Mouse (Mus musculus) kidney, postnatal 10 days (tissue): ENCODE results near the gene Ppara.

Experiments
- DNase-seq: peaks from one replicate; pipeline ENCODE4 v3.0.0; 2021; ENCODE audit warnings: mixed read lengths

Gene Ppara

DNA sequence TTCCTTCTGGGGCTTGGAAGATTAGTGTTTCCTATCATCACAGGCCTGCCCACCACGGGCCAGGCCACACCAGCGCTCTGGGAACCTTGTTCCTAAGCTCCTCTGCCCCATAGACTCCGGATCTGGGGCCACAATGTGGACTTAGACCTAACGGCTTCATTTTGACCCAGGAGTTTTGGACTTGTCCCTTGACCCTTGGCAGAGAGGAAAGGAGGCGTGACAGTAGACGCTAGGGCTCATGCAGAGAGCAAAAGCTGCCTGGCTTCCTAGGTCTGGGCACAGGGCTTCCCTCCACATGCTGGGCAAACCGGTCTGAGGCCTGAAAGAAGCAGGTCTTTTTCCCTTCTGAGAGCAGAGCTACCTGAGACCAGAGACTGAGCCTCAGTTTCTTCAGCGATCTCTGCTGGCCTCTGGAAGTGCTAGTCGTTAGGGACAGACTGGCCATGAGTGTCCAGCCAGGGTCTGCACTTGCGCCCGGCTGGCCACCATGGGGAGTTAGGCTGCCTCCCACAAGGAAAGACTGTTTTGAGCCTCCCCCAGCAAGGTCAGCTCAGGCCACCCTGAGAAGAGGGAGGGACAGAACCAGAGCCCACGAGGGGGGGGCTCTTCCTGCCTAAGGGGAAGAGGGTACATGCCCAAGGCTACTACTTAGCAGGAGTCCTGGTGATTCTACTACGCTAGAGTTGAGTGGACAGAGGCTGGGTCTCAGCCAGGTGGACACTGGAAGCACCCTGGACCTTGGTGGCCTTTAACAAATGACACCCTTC lies 29.0 kb upstream of the Ppara start:
- peak; percentile 84 for DNase-seq

DNA sequence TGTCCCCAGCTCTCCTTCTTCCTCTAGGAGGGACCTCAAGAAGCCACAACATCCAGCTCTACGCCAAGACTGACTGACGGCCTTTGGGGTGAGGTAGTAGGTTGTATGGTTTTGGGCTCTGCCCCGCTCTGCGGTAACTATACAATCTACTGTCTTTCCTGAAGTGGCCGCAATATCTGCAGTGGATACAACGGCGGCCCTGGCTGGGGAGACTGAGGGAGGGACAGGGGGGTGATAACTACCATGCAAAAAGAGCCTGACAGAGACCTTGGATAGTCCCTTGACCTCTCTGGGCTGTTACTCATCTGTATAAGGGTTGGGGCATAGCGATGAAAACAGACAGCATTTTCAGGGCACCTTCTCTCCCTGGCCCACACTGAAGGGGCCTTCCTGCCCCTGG lies 28.3 kb upstream of the Ppara start:
- no peak for DNase-seq

DNA sequence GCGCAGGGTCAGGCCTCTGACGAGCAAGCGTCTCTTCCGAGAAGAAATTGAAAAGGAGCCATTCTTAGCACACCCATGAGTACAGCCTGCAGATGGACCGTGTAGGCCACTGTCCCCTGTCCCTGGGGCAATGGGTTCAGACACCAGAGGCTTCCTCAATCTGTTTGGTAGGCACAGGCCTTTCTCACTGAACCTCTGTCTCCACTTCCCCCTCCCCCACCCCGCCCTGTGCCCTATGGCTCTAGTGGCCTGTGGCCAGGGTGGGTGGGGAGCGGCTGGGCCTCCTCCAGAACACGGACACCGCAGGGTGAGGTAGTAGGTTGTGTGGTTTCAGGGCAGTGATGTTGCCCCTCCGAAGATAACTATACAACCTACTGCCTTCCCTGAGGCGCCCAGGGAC lies 27.8 kb upstream of the Ppara start:
- DNase-seq = peak; percentile 67

DNA sequence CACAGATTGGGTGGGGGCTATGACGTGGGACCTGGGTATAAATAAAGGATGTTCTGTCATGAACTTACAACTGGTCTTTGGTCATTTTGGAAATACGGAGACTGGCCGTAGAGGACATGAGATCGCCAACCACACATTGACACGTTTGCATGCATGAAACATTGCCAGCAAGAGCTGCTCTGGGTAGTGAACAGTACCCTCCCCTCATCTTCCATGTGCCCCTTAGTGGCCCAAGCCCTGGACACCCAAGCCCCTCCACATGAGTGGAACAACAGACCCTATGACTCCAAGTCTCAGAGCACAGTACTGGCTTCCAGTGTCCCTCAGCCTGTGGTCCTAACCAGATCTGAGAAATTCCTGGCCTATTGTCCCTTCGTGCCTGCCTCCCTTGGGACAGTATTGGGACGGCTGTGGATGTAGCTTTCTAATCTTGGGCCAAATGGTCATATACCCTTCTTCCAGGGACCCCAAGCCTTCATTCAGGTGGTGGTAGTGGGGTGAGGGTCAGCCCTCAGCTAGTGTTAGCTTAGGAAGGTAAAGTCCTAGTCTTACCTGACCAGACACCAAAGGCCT lies 27.2 kb upstream of the Ppara start:
- no peak for DNase-seq

DNA sequence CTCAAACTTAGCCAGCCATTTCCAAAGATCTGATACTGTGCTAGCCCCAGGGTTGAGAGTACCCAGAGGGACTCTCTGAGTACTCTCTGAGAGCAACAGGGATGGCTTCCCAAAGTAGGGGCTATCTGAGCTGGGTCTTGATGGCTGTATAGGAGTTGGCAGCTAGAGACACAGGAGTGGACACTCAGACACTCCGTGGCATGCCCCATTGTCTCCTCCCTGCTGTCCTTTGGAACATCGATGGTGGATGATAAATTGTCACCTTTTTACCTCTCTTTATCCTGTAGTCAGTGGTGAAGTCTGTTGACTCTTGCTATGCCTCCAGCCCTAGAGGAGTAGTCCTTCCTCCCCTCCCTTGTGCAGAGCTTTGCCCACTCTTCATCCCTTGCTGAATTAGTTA lies 26.6 kb upstream of the Ppara start:
- DNase-seq = peak; percentile 19

DNA sequence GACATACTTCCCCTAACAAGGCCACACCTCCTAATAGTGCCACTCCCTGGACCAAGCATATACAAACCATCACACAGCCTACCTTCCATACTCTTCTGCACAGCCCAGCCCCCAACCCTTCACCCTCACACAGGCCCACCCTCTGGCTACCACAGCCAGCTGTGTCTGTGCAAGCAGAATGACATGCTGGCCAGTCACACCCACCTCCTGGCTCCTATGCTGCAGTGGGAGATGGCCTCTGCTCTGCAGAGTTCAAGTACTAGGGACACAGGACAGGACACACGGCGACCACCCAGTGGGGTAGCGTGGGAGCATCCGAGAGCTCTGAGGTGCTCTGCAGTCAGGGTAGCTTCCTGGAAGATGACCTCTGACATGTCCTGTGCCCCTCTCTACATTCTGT lies 25.9 kb upstream of the Ppara start:
- peak; percentile 64 for DNase-seq

DNA sequence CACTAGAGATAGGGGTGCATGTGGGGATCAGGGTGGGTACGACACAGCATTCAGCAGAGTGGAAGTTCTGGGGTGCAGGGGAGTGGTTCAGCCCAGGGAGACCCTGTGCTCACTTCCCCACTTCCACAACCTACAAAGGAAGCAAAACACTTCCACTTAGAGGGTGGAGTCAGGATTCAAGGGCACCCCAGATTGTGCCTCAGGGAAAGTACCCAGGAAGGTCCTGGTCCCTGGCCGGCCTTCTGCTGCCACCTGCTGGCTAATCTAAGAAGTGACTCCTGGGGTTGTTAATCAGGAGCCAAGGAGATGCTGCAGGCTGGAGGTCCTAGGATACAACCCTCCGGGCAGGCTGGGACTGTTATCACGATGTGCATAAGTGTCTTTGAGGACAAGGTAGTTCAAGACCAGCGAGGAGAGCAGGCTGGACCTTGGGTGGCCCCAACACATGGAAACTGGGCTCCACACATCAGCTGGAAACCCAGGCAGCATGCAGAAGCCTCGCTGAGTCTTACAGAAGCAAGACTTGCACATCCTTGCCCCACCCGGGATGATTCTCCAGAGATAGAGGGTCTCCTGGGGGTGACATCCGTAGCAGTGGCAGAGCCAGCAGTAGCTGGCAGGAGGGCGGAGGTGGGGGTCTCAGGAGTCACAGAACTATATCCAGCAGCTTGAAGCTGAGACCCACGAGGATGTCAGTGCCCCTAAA lies 25.4 kb upstream of the Ppara start:
- DNase-seq = peak; percentile 94

DNA sequence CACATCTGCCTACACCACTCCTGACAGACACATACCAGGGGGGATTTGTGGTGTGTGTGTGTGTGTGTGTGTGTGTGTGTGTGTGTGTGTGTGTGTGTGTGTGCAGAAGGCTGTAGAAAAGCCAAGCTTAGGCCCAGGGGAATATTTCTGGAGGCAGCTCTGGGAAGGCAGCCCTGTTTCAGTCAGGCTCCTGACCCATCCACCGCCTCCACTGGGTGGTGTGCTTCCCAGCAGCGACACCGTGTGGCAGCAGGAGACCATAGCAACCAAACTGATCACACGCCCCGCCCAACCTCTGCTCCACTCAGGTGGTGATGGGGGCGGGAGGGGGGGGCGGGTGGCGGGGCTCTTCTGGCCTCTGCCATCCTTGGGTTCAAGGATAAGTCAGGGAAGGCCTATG lies 24.6 kb upstream of the Ppara start:
- DNase-seq = peak; percentile 91

DNA sequence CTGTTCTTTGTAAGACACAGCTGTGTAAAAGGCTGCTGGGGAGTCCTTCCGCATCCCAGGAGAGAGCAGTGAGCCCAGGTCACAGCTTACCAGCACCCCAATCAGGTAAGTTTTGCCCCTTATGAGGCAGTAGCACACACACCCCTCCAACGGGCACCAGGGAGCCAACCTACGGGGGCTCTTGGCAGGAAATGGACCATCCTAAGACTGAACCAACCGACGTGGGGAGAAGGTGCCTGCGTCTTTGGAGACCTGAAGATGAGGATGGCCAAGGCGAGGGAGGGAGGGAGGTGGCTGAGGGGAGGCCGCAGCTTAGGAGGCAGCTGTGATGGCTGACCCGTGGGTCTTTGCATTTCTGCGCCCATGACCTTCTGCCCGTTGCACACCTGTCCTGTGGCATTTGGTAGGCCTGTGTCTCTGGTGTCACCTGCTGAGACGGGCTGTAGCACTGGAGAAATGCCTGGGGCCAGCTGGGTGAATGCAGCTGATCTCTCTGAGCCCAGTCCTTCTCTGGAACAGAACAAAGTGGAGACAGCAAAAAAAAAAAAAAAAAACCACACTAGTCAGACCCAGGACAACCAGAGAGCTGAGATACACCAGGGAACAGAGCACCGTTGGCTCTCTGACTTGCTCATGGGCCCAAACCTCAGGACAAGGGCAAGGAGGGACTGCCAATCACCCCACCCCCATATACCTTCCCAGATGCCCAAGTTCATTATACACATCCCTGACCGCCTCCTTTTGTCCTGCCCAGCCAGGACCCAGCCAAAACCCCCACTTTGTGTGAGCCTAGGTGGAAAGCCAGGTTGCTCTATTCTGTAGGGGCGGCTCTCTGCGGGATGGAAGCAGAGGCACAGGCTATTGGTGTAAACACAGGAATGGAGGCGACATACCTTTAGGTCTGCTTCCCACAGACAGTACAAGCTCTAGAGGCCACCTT lies 23.9 kb upstream of the Ppara start:
- DNase-seq = peak; percentile 27

DNA sequence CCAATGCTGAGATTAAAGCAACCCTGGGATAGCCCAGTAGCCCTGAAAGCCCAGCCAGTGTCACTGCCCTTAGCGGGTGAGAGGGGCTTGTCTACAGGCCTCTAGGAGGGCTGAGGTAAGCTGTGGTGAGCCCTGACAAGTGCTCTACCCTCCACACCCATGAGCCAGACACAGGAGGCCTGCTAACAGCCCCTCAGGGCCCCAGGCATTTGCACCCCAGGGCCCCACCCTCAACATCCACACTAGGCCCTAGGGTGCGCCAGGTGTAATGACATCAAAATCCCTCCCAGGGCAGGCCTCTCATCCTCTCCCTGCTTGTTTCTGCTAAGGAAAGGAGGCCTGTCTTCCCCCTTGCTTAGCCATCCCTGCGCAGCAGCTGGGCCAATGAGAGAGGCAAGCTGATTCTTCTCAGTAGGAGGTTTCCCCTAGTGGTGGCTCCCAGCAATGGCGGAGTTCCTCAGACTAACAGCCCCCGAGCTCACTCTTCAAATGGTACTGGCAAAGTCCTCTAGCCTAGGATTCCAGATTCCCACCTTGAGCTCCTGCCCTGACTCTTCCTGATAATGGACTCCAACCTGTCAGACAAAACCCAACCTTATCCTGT lies 22.1 kb upstream of the Ppara start:
- peak; percentile 75 for DNase-seq

DNA sequence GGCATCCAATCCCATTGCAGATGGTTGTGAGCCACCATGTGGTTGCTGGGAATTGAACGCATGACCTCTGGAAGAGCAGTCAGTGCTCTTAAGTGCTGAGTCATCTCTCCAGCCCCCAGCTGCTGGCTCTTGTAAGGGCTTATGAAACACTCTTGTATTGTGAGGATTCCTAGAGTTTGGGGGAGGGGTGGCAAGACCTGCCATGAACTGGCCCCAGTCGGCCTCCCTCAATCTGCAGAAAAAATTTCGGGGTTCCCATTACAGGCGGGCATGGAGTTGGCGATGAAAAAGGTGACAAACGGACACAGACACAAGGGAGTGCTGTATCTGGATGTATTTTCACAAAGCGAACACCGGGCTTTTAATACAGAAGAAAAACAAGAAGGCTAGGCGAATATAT lies 21.4 kb upstream of the Ppara start:
- no peak for DNase-seq

DNA sequence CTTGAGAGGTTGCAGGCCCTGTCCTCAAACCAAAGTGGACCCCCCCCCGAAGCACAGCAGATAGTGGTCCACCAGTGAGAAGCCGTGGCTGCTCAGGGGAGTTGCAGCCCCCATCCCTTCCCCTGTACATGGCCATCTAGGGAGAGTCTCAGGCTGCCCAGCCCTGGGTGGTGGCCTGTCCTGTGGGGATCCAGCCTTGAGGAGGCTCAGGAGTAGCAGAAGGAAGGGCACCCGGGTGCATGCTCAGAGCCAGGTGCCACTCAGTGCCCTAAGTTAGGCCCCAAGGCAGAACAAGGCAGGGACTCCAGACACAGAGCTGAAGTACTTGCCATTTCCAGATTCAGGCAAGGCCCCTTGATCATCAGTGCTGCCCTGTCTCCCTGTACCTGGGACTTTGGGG lies 19.7 kb upstream of the Ppara start:
- no peak for DNase-seq

DNA sequence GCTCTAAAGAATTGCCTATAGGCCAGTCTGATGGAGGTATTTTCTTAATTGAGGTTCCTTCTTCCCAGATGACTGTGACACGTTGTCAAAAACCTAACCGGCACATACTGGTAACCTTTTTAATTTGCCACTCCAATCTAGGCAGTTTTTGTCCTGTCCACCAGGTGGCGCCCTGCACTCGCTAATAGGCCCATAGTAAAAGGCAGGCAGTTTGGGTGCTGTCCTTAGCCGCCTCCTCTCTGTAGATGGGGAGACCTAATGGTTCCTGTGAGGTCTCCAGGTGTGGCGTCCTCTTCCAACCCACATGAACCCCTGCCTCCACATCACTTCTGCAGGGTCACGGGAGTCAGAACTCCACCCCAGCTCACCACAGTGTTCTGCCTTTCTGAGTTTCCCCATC lies 18.7 kb upstream of the Ppara start:
- peak; percentile 91 for DNase-seq

DNA sequence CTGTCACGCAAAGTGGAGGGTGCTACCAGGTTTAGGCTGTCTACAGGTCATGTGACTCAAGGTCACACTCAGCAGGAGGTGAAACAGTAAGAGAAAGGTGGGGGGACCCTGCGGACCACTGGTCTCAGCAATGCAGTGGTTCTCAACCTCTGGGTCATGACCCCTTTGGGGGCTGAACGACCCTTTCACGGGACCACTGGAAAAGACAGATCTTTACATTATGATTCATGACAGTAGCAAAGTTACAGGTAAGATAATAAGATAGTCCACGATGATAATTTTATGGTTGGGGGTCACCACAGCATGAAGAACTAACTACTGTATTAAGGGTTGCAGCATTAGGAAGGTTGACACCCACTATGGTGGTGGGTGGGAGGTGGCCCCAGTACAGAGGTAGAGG lies 18.2 kb upstream of the Ppara start:
- no peak for DNase-seq

DNA sequence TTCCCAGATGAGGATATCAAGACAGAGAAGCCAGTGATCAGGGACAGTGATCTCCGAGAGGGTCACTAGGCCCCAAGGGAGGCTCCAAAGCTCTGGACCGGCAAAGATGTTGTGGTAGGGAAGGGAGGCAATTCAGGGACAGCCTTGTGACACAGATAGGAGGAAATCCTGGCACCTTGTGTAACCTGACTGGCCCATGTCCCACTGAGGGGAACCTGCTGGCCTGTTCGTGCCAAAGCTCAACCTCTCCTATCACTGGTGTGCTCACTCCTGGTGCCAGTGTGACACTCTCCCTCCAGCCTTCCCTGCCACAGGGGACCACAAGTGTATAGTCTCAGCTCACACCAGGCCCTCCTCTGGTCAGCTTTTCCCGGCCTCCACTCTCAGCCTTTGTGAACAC lies 17.8 kb upstream of the Ppara start:
- no peak for DNase-seq

DNA sequence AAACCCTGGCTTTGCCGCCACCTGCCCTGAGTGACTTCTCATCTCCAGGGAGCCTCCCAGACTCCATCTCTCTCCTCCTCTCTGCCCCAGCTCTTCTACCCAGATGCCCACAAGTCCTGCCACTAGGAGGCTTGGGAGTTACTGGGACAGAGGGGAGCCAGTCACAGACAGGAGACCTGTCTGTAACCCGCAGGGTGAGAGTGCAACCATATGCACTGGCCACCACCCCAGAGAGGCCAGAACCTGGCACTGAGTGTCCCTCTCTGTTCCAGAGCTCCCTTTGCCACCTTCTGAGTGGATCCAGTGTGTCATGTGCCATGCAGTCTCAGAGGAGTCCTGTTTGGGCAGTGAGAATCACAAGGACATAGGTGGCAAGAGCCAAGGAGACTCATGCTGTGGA lies 17.0 kb upstream of the Ppara start:
- peak; percentile 46 for DNase-seq

DNA sequence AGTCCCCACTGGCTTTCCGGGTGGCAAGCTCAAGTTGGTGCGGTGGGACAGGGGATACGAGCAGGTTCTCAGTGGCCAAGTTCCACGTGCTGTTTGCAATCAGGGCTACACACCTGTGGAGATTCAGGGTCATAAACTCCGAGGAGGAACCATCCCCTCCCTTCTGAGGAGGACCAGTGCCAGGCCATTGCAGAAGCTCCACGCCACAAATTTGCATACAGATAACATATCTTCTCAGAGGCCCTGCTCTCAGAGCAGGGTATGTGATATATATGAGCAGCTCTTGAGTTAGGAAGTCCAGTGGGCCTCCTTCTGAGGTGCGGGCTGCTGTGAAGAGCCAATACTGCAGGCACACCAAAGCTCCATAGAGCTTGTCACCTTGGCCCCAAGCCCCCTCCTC lies 15.8 kb upstream of the Ppara start:
- no peak for DNase-seq

DNA sequence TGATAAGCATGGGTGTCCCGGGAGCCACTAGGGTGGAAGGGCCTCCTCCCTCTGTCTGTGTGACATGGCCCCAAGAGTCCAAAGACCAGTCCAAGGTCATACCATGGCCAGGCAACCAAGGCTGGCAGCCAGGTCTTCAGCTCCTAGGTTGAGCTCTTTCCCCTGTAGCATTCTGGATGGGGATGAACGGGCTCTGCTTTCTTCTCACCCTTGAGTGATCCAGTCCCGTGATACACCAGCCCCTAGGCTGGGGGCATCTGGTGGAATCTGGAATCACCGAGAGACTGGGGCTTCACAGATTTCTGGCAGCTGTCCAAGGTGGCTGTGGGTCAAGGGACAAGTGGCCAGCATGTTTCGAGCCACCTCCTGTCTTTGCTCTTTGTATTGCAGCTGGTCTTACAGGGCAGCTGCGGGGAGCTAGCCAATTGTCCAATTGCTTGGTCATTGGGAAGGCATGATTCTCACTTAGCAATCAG lies 14.4 kb upstream of the Ppara start:
- peak; percentile 78 for DNase-seq

DNA sequence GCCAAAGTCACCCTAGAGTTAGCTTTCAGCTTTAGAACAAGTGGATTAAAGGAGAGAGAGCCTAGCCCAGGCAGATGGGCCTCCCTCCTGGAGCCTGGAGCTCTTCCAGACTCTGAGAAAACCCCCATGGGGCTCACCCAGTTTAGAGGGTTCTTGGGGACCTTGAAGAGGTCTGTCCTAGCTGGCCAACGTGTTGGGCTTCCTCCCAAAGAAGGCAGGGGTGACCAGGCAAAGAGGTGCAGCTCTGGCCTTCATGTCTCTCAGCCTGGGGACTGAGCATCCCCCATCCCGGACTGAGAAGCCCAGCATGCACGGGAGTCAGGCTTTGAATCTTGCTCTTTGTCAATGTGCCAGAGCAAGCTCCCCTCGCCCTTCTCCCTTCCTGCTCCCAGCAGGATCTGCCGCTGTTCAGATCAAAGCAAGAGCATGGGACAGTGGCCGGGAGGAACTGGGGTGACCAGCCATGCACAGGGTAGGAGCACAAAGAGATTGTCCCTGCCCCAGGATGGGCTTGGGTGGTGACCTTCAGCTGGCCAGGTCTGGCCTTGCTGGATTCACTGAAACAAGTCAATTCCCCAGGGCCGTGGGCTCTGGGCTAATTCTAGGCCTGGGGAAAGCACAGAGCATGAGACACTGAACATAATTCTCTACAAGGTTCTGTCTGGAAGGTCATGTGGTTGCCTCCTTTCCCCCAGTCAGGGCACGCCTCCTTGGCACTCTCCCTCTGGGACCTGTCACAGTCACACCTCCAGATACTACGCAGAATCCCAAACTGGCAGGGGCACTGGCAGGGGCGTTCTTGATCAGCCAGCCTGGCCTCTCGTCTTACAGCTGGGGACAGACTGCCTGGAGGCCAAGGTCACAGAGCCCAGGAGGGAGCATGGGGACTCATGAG lies 10.3 kb upstream of the Ppara start:
- peak; percentile 60 for DNase-seq

DNA sequence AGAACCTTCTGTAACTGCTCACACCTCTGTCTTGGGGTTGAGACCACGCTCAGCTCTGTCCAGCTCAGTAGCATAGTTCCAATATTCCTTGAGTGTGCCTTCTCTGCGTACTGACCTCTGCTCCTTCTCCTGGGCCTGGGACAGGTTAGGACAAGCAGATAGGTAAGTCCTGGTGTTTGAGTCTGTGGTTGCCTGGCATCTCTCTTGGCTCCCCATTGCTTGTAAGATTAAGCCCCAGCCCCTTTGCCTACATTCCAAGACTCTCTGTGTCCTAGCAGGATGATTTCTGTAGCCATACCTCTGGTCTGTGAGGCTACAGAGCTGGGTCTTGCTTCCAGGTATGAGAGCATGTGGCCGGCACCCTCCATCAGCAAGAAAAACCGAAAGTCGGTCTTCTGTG lies 6.6 kb upstream of the Ppara start:
- no peak for DNase-seq

DNA sequence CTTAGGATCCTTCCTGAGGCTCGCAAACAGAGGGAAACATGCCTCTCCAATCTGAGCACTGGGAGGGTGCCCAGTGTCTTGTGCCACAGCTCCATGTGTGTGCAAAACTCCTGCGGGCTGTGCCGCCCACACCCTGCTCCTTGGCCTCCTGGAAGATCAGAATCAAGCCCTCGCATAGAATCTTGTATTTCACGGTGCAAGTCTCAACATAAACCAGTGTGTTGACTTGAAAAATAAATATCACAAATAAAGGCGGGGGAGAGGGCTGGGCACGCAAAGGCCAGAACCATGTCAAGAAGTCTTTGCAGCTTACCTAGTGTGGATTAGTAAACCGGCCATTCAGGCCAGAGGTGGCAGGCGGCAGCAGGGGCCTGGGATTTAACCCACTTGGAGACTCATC lies 5.5 kb upstream of the Ppara start:
- DNase-seq = no peak

DNA sequence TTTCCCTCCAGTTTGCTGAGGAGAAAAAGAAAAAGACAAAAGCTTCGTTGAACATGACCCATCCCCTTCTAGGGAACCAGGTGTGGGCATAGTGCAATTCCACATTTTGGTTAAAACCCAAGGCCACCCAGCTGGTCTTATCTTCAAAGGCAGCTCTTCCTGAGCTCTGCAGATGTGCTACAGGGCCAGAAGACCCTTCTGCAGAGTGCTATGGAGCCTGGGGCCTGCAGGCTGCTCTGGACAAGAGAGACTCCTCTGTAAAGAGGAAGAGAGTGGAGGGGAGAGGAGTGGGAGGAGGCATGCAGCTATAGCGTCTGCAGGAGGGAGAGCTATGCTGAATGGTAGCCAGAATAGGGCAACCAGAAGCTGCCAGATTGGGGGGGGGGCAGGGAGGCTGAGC lies 4.8 kb upstream of the Ppara start:
- no peak for DNase-seq
